Mouse (Mus musculus) MEL-GATA-1-ER (cell line): ENCODE results near the gene Prkcg.
"Not testable (repeated sequence)": the region's sequence is repeated elsewhere in the genome, so short reads cannot be mapped to it uniquely, and the experiment has no call there.

Experiments
- DNase-seq: peaks from one replicate; pipeline ENCODE4 v3.0.0-alpha.2; 2012; ENCODE audit warnings: low read depth; ENCODE audit errors: extremely low read depth

Gene Prkcg

GRCm38 (mm10) chr7:3288976-3289970, at the start of gene Prkcg, which contains the start of gene Myadm:
Prkcg (plus strand) TSS chr7:3289179.
Myadm (plus strand) TSS chr7:3289080.
- DNase-seq = peak; percentile 57

DNA sequence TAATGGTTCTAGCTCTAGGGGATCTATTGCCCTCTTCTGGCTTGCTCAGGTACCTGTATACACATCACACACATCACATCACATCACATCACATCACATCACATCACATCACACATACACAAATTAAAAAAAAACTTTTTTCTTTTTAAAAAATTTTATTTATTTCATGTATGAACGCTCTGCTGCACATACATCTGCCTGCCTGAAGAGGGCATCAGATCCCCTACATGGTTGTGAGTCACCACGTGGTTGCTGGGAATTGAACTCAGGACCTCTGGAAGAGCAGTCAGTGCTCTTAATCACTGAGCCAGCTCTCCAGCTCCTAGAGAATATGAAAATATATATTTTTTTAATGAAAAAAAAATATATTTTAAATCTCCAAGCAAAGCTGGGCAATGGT, 49.8 kb upstream of the Prkcg start:
- DNase-seq = no peak

- no peak for DNase-seq
These were observed 28.3 kb upstream of the Prkcg start for GRCm38 (mm10) chr7:3260701-3261100.

- DNase-seq = no peak
These were observed 27.5 kb upstream of the Prkcg start for GRCm38 (mm10) chr7:3261446-3261845.

DNA sequence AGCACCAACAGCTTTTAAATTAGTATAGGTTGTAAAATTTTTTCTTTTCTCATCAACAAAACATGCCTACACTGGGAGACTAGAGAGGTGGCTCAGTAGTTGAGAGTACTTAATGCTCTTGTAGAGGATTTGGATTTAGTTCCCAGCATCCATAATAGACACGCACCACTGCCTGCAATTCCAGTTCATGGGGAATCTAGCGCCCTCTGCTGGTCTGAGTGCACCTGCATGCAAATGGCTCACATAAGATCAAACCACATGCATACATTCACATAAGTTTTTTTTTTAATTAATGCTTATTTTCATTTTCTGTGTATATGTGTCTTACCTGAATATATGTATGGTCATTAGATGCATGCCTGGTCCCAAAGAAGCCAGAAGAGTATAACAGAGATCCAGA, 26.2 kb upstream of the Prkcg start:
- DNase-seq = peak; percentile 39

DNA sequence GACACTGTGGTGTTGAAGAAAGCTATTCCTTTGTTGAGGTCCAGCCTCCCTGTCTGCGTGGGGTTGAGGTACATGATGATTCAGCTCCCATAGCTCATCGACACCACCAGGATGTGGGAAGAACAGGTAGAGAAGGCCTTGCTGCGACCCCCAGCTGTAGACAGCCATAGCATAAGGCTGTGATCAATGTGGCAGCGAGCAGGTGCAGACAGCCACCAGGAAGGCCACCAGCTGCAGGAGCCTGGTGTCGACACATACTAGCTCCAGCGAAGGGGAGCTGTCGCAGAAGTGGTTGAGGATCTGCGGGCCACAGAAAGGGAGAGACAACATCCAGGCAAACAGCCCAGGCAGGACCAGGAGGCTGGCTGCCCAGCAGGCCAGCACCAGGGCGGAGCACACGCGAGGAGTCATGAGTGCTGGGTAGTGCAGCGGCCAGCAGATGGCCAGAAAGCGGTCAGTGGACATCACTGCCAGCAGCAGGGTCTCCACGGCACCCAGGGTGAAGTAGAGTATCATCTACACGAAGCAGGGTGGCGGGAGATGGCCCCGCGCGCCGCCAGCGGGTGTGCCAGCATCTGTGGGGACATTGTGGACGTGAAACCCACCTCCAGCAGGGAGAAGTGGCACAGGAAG, 24.5 kb upstream of the Prkcg start:
- DNase-seq = no peak

DNA sequence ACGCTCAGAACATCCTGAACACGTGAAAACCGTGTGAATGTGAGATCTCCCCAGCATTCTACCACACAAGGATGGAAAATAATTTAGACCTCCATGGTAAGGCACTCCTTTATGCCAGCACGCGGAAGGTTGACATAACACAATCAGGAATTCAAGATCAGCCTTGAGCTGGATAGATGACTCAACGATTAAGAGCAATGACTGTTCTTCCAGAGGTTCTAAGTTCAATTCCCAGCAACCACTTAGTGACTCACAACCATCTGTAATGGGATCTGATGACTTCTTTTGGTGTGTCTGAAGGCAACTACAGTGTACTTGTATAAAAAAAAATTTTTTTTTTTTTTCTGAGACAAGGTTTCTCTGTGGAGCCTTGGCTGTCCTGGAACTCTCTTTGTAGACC, 23.7 kb upstream of the Prkcg start:
- no peak for DNase-seq

DNA sequence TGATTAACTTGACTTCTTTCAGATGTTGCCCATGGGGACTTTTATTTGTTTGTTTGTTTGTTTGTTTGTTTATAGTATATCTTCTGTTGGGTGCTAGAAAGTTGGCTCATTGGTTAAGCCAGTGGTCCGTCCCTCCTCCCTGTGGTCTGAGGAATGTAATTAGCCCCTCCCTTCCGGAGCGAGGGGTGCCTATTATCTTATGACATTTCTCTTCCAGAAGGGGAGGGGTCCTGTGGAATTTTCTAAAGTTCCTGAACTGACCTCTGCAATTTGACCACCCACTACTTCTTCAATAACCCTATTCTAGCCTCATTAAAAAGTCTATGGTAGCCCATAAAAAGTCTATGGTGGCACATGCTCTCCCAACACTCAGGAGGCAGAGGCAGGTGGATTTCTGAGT, 21.7 kb upstream of the Prkcg start:
- no peak for DNase-seq

GRCm38 (mm10) chr7:3267888-3268287, 21.1 kb upstream of the Prkcg start:
- no peak for DNase-seq

- DNase-seq = no peak
These were observed 20.7 kb upstream of the Prkcg start for GRCm38 (mm10) chr7:3268291-3268690.

GRCm38 (mm10) chr7:3272206-3272605, 16.8 kb upstream of the Prkcg start:
- DNase-seq = no peak

GRCm38 (mm10) chr7:3275455-3276170, 13.4 kb upstream of the Prkcg start:
- DNase-seq = no peak

DNA sequence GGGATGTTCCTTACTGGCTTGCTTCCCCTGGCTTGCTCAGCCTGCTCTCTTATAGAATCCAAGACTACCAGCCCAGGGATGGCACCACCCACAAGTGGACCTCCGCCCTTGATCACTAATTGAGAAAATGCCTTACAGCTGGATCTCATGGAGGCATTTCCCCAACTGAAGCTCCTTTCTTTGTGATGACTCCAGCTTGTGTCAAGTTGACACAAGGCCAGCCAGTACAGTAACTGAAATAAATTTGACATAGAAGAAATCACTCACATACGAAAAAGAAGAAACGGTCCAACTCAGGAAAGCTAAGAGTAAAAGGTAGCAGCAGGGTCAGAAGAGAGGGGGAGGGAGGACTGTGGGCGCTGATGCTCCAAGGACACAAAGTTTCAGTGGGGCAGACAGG, 12.2 kb upstream of the Prkcg start:
- DNase-seq = not testable (repeated sequence)

GRCm38 (mm10) chr7:3280080-3280653, 8.8 kb upstream of the Prkcg start:
- no peak for DNase-seq

GRCm38 (mm10) chr7:3280654-3281153, 8.3 kb upstream of the Prkcg start:
- no peak for DNase-seq

- no peak for DNase-seq
These were observed 7.2 kb upstream of the Prkcg start for GRCm38 (mm10) chr7:3281741-3282140.

DNA sequence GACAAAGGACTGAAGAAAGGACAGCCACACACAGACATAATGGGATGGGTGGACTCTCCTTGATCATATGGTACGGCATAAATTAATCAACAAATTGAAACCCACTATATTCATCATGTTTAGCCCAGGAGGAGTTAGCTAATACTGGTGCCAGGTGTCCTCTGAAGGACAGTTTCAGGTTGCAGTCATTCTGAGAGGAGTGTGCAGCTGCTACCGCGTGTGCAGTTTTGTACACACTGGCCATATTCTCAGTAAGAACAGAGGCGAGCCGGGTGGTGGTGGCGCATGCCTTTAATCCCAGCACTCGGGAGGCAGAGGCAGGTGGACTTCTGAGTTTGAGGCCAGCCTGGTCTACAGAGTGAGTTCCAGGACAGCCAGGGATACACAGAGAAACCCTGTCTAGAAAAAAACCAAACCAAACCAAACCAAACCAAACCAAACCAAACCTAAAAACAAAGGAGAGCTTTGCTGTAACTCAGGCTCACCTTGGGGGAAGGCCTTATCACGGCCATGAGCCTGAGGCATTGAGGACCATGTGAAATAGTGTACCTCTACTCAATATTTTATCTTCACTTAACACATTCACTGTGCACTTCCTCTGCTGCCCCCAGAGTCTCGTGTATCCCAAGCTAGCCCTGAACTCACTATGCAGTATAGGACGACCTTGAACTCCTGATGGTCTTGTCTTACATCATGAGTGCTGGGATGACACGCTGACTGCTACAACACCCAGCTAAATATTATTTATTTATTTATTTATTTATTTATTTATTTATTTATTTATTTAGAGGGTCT, 5.7 kb upstream of the Prkcg start:
- DNase-seq = peak; percentile 67

- no peak for DNase-seq
These were observed 4.4 kb upstream of the Prkcg start for GRCm38 (mm10) chr7:3284604-3285003.

DNA sequence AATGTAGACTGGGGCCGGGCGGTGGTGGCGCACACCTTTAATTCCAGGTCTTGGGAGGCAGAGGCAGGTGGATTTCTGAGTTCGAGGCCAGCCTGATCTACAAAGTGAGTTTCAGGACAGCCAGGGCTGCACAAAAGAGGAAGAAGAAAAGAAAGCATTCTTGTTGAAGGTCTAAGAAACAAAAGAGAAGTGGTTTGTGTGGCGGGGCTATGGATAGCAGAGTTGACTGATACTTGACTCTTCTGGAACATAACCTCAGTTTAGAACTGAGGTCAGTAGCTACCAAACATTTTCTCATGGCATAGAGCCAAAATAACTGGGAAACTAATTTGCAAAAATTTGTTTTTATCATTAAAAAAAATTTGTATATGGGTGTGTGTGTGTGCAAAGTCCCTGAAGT, 2.9 kb upstream of the Prkcg start:
- peak; percentile 83 for DNase-seq

- no peak for DNase-seq
These were observed 1.8 kb upstream of the Prkcg start for GRCm38 (mm10) chr7:3287186-3287585.
